ENCODE assay signal across 8 mouse cellular contexts in the genomic region with DNA sequence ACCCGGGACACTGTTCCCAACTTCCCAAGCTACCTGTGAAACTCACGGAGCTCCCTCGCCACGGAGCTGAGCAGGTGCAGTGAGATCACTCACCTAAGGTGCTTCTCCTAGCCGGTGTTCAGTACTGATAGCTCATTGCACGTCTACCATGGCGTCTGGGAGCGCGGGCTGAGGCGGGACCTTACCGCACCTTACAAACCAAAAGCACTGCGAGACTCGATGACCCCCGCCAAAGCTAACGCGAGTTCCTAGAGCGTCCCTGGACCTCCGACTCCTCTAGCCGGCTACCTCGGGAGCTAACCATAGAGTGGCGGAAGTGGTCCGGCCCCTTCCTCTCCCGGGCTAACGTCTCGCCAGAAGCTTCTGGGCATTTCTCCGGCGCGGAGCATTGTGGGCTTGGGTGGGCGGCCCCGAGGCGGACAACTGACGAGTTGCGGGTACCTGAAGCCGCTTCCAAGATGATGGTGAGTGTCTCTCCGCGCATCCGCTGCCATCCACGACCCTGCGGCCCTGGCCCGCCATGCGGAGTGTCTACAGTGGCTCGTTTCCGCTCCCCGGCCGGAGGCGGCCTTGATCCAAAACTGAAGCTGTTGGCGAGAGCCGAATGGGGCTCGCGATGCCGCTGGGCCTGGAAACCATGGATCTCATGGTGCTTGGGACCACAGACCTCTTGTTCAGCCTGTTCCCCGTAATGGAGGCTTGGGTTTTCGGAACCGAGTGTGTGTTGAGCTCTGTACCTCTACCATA. TPM values are rescaled to one million over a fixed set of nuclear protein-coding genes. Genes with fewer than 3 reads are reported as not detected.
DNase-seq lines count a peak whose midpoint lies in the region; ATAC-seq and TF ChIP-seq lines count a peak whose summit lies in the region.

A gene (minus strand): TSS at position 307 of the 747 bp plus-strand sequence.

- H3K4me2 ChIP-seq in forebrain, embryonic 15.5 days (replicated peaks), result peak within 1 kb of the TSS; percentile 91

- peak; percentile 95 for ATAC-seq in forebrain, embryonic 15.5 days (replicated peaks)
- ATAC-seq in neutrophil, adult 5-6 weeks (ENCODE audit: extremely low read depth, insufficient number of reproducible peaks, low FRiP score, poor library complexity, severe bottlenecking), result peak; percentile 82

- peak; percentile 91 for DNase-seq in ES-E14 (ENCODE audit: low read depth, low spot score)
- peak; percentile 98 for DNase-seq in cerebellum, adult 11-12 months
- DNase-seq in heart, postnatal 25 days (ENCODE audit: low spot score), result peak; percentile 94
- DNase-seq in layer of hippocampus, adult 18-20 months (ENCODE audit: low spot score in 2 of 2), result peak; percentile 98 to 99
- peak; percentile 94 for DNase-seq in lung, adult 2 months
- DNase-seq in thymus, adult 18-20 months, result peak; percentile 95 to 97

- peaks cover 7% of the 10 kb centered on the region; the same call in 1 of the 2 replicates for H3K36me3 ChIP-seq in ES-E14 (ENCODE audit: control insufficient read depth, insufficient read depth, low read length, poor library complexity, severe bottlenecking)
- no peaks in the 10 kb centered on the region for H3K36me3 ChIP-seq in forebrain, embryonic 15.5 days

- H3K4me1 ChIP-seq in ES-E14 (ENCODE audit: control insufficient read depth in 2 of 2, insufficient read depth in 2 of 2, low read length in 2 of 2, poor library complexity in 1 of 2), result peaks cover 2 to 5% of the 10 kb centered on the region in 2 experiments; a peak in 2 of 4 replicates
- peaks cover 46% of the 10 kb centered on the region for H3K4me1 ChIP-seq in forebrain, embryonic 15.5 days
- peaks cover 10% of the 10 kb centered on the region for H3K4me1 ChIP-seq in lung, adult 2 months (ENCODE audit: control insufficient read depth, insufficient read depth, low read length)

- H3K9me3 ChIP-seq in ES-E14 (ENCODE audit: control insufficient read depth, insufficient read depth, low read depth, low read length), result no peaks in the 10 kb centered on the region
- no peaks in the 10 kb centered on the region for H3K9me3 ChIP-seq in forebrain, embryonic 15.5 days

- peak within 1 kb of the TSS; percentile 87 for H3K27ac ChIP-seq in ES-E14 (ENCODE audit: insufficient read depth, low read depth, low read length, poor library complexity, severe bottlenecking)
- peak within 1 kb of the TSS; percentile 90 for H3K27ac ChIP-seq in forebrain, embryonic 15.5 days (replicated peaks)

- intact Hi-C loops in heart, postnatal 25 days (cut with DNase I), result loop anchor here (10.0 kb wide), 2 partner anchors 133 to 463 kb away; a partner anchor contains a TSS

- no peak for TF ChIP-seq CTCF in lung, adult 2 months (IDR thresholded peaks at IDR 0.05; ENCODE audit: insufficient read depth, low read length)

- WGBS in forebrain, embryonic 15.5 days, result under 1% methylated on average over 54 of the region's 54 CpGs
- WGBS in lung, adult 2 months, result under 1% methylated on average over 54 of the region's 54 CpGs

- peak; percentile 76; the same call in 1 of the 2 replicates for TF ChIP-seq POLR2A in lung, adult 2 months (IDR thresholded peaks at IDR 0.05; ENCODE audit: borderline replicate concordance, extremely low read depth, low read depth, low read length)

- in situ Hi-C loops in ES-E14 (cut with MboI; ENCODE audit: low sequenced_read_pairs in 2 of 2, unreplicated experiment in 2 of 2), result no loop called here

- no peaks in the 10 kb centered on the region for H3K27me3 ChIP-seq in forebrain, embryonic 15.5 days

- peak within 1 kb of the TSS; percentile 88 to 95 for H3K4me3 ChIP-seq in ES-E14 (ENCODE audit: insufficient read depth in 1 of 2, low read depth in 1 of 2, low read length in 2 of 2, poor library complexity in 1 of 2, severe bottlenecking in 1 of 2)
- peak within 1 kb of the TSS; percentile 85 for H3K4me3 ChIP-seq in forebrain, embryonic 15.5 days
- H3K4me3 ChIP-seq in lung, adult 2 months (replicated peaks; ENCODE audit: extremely low read depth, low read depth, low read length), result peak within 1 kb of the TSS; percentile 97

- H3K9ac ChIP-seq in ES-E14 (ENCODE audit: insufficient read depth, low read depth, low read length, poor library complexity, severe bottlenecking), result peak within 1 kb of the TSS; percentile 99
- peak within 1 kb of the TSS; percentile 86 for H3K9ac ChIP-seq in forebrain, embryonic 15.5 days (replicated peaks)

TF ChIP-seq in ES-E14, 5 proteins besides CTCF, POLR2A, EP300 and RAD21:
- TF ChIP-seq ZC3H11A (IDR thresholded peaks at IDR 0.05; ENCODE audit: borderline replicate concordance, low read depth, low read length) (no peak), HCFC1 (IDR thresholded peaks at IDR 0.05; ENCODE audit: borderline replicate concordance, insufficient read depth, low read length) (peak; percentile 83)

RNA-seq across cellular contexts. Expression of the gene that starts here (rescaled TPM):
- 17.2 and 23.4 TPM in 2 replicates for total RNA-seq in ES-E14 (2012; rRNA removed)
- polyA plus RNA-seq in forebrain, embryonic 15.5 days (2015; fragmentation: Nextera tagmentation; extraction: Ambion mirVana), result 28.7 and 29.7 TPM in 2 replicates
- total RNA-seq in heart, postnatal 25 days (2021), result 10 to 100 TPM; 10.2 to 13.8 TPM
- total RNA-seq in layer of hippocampus, adult 18-20 months (2021), result 10 to 100 TPM; 17.0 to 17.3 TPM
- 27.0 and 28.9 TPM in 2 replicates for polyA plus RNA-seq in lung, adult 2 months (2012; rRNA removed)
- total RNA-seq in neutrophil, adult 5-6 weeks (2017), result 12.7 and 16.9 TPM in 2 replicates

Comparison
In these comparisons a context has a peak if more than half of its experiments do, and no peak if none do; other contexts are left out.
1. Peak in every context shown above with its lines: DNase-seq, ATAC-seq, H3K4me3 ChIP-seq and H3K27ac ChIP-seq.